Mouse (Mus musculus) layer of hippocampus, postnatal 10 days (tissue): ENCODE measurements around the gene Prss36. TPM values are rescaled to one million over a fixed set of nuclear protein-coding genes. Genes with fewer than 3 reads are reported as not detected.
"Not testable (repeated sequence)": the region's sequence is repeated elsewhere in the genome, so short reads cannot be mapped to it uniquely, and the experiment has no call there.

ENCODE experiments used
- DNase-seq, 2 experiments: peaks; one replicate each; pipeline ENCODE4 v3.0.0; 2021; ENCODE audit warnings: low spot score in 2 of 2
- long read RNA-seq: library from polyadenylated mRNA; stranded (forward); transcript quantifications from one replicate; pipeline ENCODE4 v2.0.0, GENCODE M21; 2023
- total RNA-seq, 2 experiments: library from RNA; stranded (reverse); gene quantifications; 2 replicates each; pipeline ENCODE4 v1.2.3; 2021

Gene Prss36
- total RNA-seq = 10 to 100 TPM; 15.0 to 17.0 TPM
- long read RNA-seq, partial matches to known transcripts = 1 of 21 reads
- long read RNA-seq, other reads (novel, unspliced or antisense) = 20 of 21 reads

GRCm38 (mm10) chr7:127946470-127947023 lies at the start of gene Prss36:
Gene Prss36 (minus strand): TSS chr7:127946725.
- DNase-seq = no peak

GRCm38 (mm10) chr7:127993341-127993977 lies 46.9 kb upstream of the Prss36 start, which contains the start of gene Pycard:
Gene Pycard (minus strand): TSS chr7:127993867.
- peak; percentile 34 to 35 for DNase-seq

- no peak for DNase-seq
Observed at GRCm38 (mm10) chr7:127992488-127993340, 46.2 kb upstream of the Prss36 start.

- peak; percentile 83 to 84 for DNase-seq
Observed at GRCm38 (mm10) chr7:127991643-127992487, 45.3 kb upstream of the Prss36 start.

- no peak for DNase-seq
Observed at GRCm38 (mm10) chr7:127988904-127989303, 42.4 kb upstream of the Prss36 start.

GRCm38 (mm10) chr7:127980606-127981005 lies 34.1 kb upstream of the Prss36 start:
- no peak for DNase-seq

GRCm38 (mm10) chr7:127978856-127979255 lies 32.3 kb upstream of the Prss36 start:
- no peak for DNase-seq

GRCm38 (mm10) chr7:127974413-127974930 lies 27.9 kb upstream of the Prss36 start:
- no peak for DNase-seq

- peak; percentile 71 to 77 for DNase-seq
Observed at GRCm38 (mm10) chr7:127967922-127968828, 21.6 kb upstream of the Prss36 start.

GRCm38 (mm10) chr7:127967004-127967921 lies 20.7 kb upstream of the Prss36 start, which contains the start of gene Fus:
Gene Fus (plus strand): TSS chr7:127967457.
- DNase-seq = peak; percentile 97 to 99

- no peak for DNase-seq
Observed at GRCm38 (mm10) chr7:127966371-127966918, 19.9 kb upstream of the Prss36 start.

GRCm38 (mm10) chr7:127959364-127959763 lies 12.8 kb upstream of the Prss36 start:
- DNase-seq = no peak

- no peak for DNase-seq
Observed at GRCm38 (mm10) chr7:127952864-127953581, 6.5 kb upstream of the Prss36 start.

- DNase-seq = no peak
Observed at GRCm38 (mm10) chr7:127944614-127945013, 1.9 kb downstream of the Prss36 start.

- not testable (repeated sequence) for DNase-seq
Observed at GRCm38 (mm10) chr7:127942097-127942496, 4.4 kb downstream of the Prss36 start.

- no peak for DNase-seq
Observed at GRCm38 (mm10) chr7:127936216-127936884, 10.2 kb downstream of the Prss36 start.

- no peak for DNase-seq
Observed at GRCm38 (mm10) chr7:127935748-127936159, 10.8 kb downstream of the Prss36 start.
